Mouse (Mus musculus): ENCODE results near the gene Ddn. TPM values are rescaled to one million over a fixed set of nuclear protein-coding genes. Genes with fewer than 3 reads are reported as not detected.

Ddn gene
- polyA plus RNA-seq, 1 experiment from 2014 or later = not detected

DNA sequence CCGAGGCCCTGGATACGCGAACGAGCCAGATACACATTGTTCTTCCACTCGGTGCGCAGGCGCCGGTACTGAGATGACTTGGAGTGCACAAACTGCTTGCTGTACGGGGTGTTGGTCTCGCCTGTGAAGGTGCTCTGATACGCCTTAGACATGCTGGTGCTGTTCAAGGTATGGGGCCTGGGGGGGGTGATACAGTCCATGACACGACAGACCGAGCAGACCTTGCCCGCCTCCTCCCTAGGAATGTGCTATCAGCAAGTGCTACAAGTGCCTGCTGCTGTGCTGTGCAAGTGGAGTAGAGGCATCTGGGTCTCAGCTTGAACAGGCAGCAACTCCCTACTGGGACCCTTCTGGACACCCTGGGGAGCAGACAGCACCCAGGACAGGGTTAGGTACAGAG, 26.0 kb upstream of the Ddn start:
- 92% methylated on average over 14 of the region's 14 CpGs for WGBS
- Histone ChIP-seq H3K27me3 (replicated peaks; ENCODE audit: control insufficient read depth, insufficient read depth, low read length) (no peaks in the 10 kb centered on the region), H3K4me2 (ENCODE audit: low read length) (no peak overlapping the region), H3K9ac (ENCODE audit: low read length) (no peak overlapping the region), H3K9me3 (ENCODE audit: control insufficient read depth, low read length) (no peaks in the 10 kb centered on the region), H3K36me3 (ENCODE audit: control insufficient read depth, insufficient read depth, low read length) (peaks cover 71% of the 10 kb centered on the region), H3K27ac (ENCODE audit: low read depth) (no peak overlapping the region), H3K4me3 (ENCODE audit: low read depth, low read length) (no peak overlapping the region), H3K4me1 (replicated peaks; ENCODE audit: control insufficient read depth, insufficient read depth, low read length) (no peaks in the 10 kb centered on the region; the same call in 1 of the 2 replicates)
- no peak for DNase-seq (ENCODE audit: low spot score)
- ATAC-seq (replicated peaks; ENCODE audit: low FRiP score, low TSS enrichment, low read depth) = no peak

DNA sequence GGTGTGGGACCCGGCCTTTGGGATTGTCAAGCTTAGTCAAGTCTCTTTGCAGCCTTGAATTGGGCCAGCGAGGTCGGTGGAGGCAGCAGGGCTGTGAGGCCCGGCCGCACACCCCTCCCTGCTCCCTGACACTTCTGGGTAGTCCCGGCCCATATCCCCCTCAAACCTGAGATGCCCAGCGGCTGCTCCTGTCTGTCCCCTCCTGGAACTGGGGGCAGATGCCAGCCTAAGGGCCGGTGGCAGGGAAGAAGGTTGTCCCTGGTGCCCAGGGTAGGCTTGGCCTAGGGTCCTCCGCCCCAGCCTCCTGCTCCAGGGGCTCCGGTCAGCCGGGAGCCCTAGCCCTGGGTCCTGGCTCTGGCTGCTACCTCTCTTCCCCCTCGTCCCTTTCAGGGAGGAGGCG, 24.8 kb upstream of the Ddn start:
- no peak overlapping the region for H3K27ac ChIP-seq (ENCODE audit: low read depth)
- H3K4me2 ChIP-seq (ENCODE audit: low read length) = no peak overlapping the region
- DNase-seq (ENCODE audit: low spot score) (no peak), ATAC-seq (replicated peaks; ENCODE audit: low FRiP score, low TSS enrichment, low read depth) (no peak)
- no peak overlapping the region for H3K9ac ChIP-seq (ENCODE audit: low read length)
- peaks cover 59% of the 10 kb centered on the region for H3K36me3 ChIP-seq (ENCODE audit: control insufficient read depth, insufficient read depth, low read length)
- no peaks in the 10 kb centered on the region for H3K9me3 ChIP-seq (ENCODE audit: control insufficient read depth, low read length)
- no peak overlapping the region for H3K4me3 ChIP-seq (ENCODE audit: low read depth, low read length)
- H3K27me3 ChIP-seq (replicated peaks; ENCODE audit: control insufficient read depth, insufficient read depth, low read length) = no peaks in the 10 kb centered on the region
- 85% methylated on average over 13 of the region's 13 CpGs for WGBS
- peaks cover 8% of the 10 kb centered on the region; the same call in 1 of the 2 replicates for H3K4me1 ChIP-seq (replicated peaks; ENCODE audit: control insufficient read depth, insufficient read depth, low read length)

DNA sequence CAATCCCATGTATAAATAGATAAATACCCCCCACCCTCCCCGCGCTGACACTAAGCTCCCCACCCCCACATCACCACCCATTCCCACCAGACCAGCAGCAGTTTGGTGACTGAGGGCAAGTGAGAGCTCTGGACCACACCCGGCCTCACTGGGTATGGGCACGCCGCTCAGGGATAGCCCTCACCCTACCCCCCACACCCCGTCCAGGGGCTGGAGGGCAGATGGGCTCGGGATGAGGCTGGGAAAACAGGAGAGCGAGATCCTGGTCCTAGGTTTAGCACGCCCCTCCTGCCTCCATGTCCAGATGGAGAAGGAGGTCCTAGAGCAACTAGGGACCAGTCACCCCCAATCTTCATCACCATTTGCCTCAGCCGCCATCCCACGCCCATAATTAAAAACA, 24.0 kb upstream of the Ddn start:
- H3K27ac ChIP-seq (ENCODE audit: low read depth) = no peak overlapping the region
- H3K36me3 ChIP-seq (ENCODE audit: control insufficient read depth, insufficient read depth, low read length) = peaks cover 51% of the 10 kb centered on the region
- no peaks in the 10 kb centered on the region for H3K9me3 ChIP-seq (ENCODE audit: control insufficient read depth, low read length)
- H3K4me3 ChIP-seq (ENCODE audit: low read depth, low read length) = no peak overlapping the region
- H3K4me2 ChIP-seq (ENCODE audit: low read length) = no peak overlapping the region
- peaks cover 10% of the 10 kb centered on the region; the same call in 1 of the 2 replicates for H3K4me1 ChIP-seq (replicated peaks; ENCODE audit: control insufficient read depth, insufficient read depth, low read length)
- no peak for ATAC-seq (replicated peaks; ENCODE audit: low FRiP score, low TSS enrichment, low read depth)
- no peak overlapping the region for H3K9ac ChIP-seq (ENCODE audit: low read length)
- no peaks in the 10 kb centered on the region for H3K27me3 ChIP-seq (replicated peaks; ENCODE audit: control insufficient read depth, insufficient read depth, low read length)
- DNase-seq (ENCODE audit: low spot score) = no peak
- 90% methylated on average over 11 of the region's 11 CpGs for WGBS

- Histone ChIP-seq H3K4me2 (ENCODE audit: low read length) (peak overlapping the region; percentile 49; the same call in 1 of the 2 replicates), H3K27me3 (replicated peaks; ENCODE audit: control insufficient read depth, insufficient read depth, low read length) (no peaks in the 10 kb centered on the region), H3K36me3 (ENCODE audit: control insufficient read depth, insufficient read depth, low read length) (peaks cover 50% of the 10 kb centered on the region), H3K27ac (ENCODE audit: low read depth) (peak overlapping the region; percentile 92; the same call in 1 of the 2 replicates), H3K9me3 (ENCODE audit: control insufficient read depth, low read length) (no peaks in the 10 kb centered on the region), H3K4me1 (replicated peaks; ENCODE audit: control insufficient read depth, insufficient read depth, low read length) (peaks cover 10% of the 10 kb centered on the region; the same call in 1 of the 2 replicates), H3K9ac (ENCODE audit: low read length) (no peak overlapping the region), H3K4me3 (ENCODE audit: low read depth, low read length) (no peak overlapping the region)
- WGBS = 54% methylated on average over 12 of the region's 12 CpGs
- ATAC-seq (replicated peaks; ENCODE audit: low FRiP score, low TSS enrichment, low read depth) (no peak), DNase-seq (ENCODE audit: low spot score) (no peak)
These were observed 23.1 kb upstream of the Ddn start for GRCm38 (mm10) chr15:98832161-98833058.

- 0 out of 2 replicates have a peak overlapping the region, but pooled peaks have one; percentile 87 for H3K9ac ChIP-seq (ENCODE audit: low read length)
- DNase-seq (ENCODE audit: low spot score) = no peak
These were observed 22.4 kb upstream of the Ddn start for GRCm38 (mm10) chr15:98831684-98832035.

GRCm38 (mm10) chr15:98830736-98831683, 21.7 kb upstream of the Ddn start, which contains the start of gene Prkag1:
Gene Prkag1, minus strand, starts transcription at chr15:98831521.
- Histone ChIP-seq H3K27ac (ENCODE audit: low read depth) (peak within 1 kb of the TSS; percentile 92), H3K4me3 (ENCODE audit: low read depth, low read length) (peak within 1 kb of the TSS; percentile 84), H3K4me1 (replicated peaks; ENCODE audit: control insufficient read depth, insufficient read depth, low read length) (peaks cover 10% of the 10 kb centered on the region; the same call in 1 of the 2 replicates), H3K36me3 (ENCODE audit: control insufficient read depth, insufficient read depth, low read length) (peaks cover 37% of the 10 kb centered on the region), H3K27me3 (replicated peaks; ENCODE audit: control insufficient read depth, insufficient read depth, low read length) (no peaks in the 10 kb centered on the region), H3K9me3 (ENCODE audit: control insufficient read depth, low read length) (no peaks in the 10 kb centered on the region), H3K9ac (ENCODE audit: low read length) (peak within 1 kb of the TSS; percentile 87), H3K4me2 (ENCODE audit: low read length) (peak within 1 kb of the TSS; percentile 49)
- peak; percentile 94 for ATAC-seq (replicated peaks; ENCODE audit: low FRiP score, low TSS enrichment, low read depth)
- peak; percentile 96 for DNase-seq (ENCODE audit: low spot score)
- WGBS = under 1% methylated on average over 57 of the region's 66 CpGs

More at GRCm38 (mm10) chr15:98831684-98832035, 22.4 kb upstream of the Ddn start:
- Histone ChIP-seq H3K27ac (ENCODE audit: low read depth) (peak overlapping the region; percentile 92), H3K9me3 (ENCODE audit: control insufficient read depth, low read length) (no peaks in the 10 kb centered on the region), H3K36me3 (ENCODE audit: control insufficient read depth, insufficient read depth, low read length) (peaks cover 43% of the 10 kb centered on the region), H3K4me3 (ENCODE audit: low read depth, low read length) (peak overlapping the region; percentile 84), H3K4me1 (replicated peaks; ENCODE audit: control insufficient read depth, insufficient read depth, low read length) (peaks cover 10% of the 10 kb centered on the region; the same call in 1 of the 2 replicates), H3K27me3 (replicated peaks; ENCODE audit: control insufficient read depth, insufficient read depth, low read length) (no peaks in the 10 kb centered on the region), H3K4me2 (ENCODE audit: low read length) (peak overlapping the region; percentile 49)
- ATAC-seq (replicated peaks; ENCODE audit: low FRiP score, low TSS enrichment, low read depth) = peak; percentile 41
- WGBS = 10% methylated on average over 9 of the region's 9 CpGs

GRCm38 (mm10) chr15:98827611-98828011, 18.3 kb upstream of the Ddn start:
- no peak overlapping the region for H3K4me3 ChIP-seq (ENCODE audit: low read depth, low read length)
- H3K9ac ChIP-seq (ENCODE audit: low read length) = no peak overlapping the region
- no peaks in the 10 kb centered on the region for H3K27me3 ChIP-seq (replicated peaks; ENCODE audit: control insufficient read depth, insufficient read depth, low read length)
- peaks cover 10% of the 10 kb centered on the region; the same call in 1 of the 2 replicates for H3K4me1 ChIP-seq (replicated peaks; ENCODE audit: control insufficient read depth, insufficient read depth, low read length)
- H3K27ac ChIP-seq (ENCODE audit: low read depth) = no peak overlapping the region
- no peak for DNase-seq (ENCODE audit: low spot score)
- H3K36me3 ChIP-seq (ENCODE audit: control insufficient read depth, insufficient read depth, low read length) = peaks cover 27% of the 10 kb centered on the region
- WGBS = 89% methylated on average over 7 of the region's 7 CpGs
- H3K4me2 ChIP-seq (ENCODE audit: low read length) = no peak overlapping the region
- H3K9me3 ChIP-seq (ENCODE audit: control insufficient read depth, low read length) = no peaks in the 10 kb centered on the region
- no peak for ATAC-seq (replicated peaks; ENCODE audit: low FRiP score, low TSS enrichment, low read depth)

- DNase-seq (ENCODE audit: low spot score) (no peak), ATAC-seq (replicated peaks; ENCODE audit: low FRiP score, low TSS enrichment, low read depth) (no peak)
- WGBS = 61% methylated on average over 3 of the region's 3 CpGs
- Histone ChIP-seq H3K4me1 (replicated peaks; ENCODE audit: control insufficient read depth, insufficient read depth, low read length) (no peaks in the 10 kb centered on the region), H3K9me3 (ENCODE audit: control insufficient read depth, low read length) (no peaks in the 10 kb centered on the region), H3K9ac (ENCODE audit: low read length) (no peak overlapping the region), H3K36me3 (ENCODE audit: control insufficient read depth, insufficient read depth, low read length) (peaks cover 40% of the 10 kb centered on the region), H3K4me2 (ENCODE audit: low read length) (no peak overlapping the region), H3K27me3 (replicated peaks; ENCODE audit: control insufficient read depth, insufficient read depth, low read length) (no peaks in the 10 kb centered on the region), H3K4me3 (ENCODE audit: low read depth, low read length) (no peak overlapping the region), H3K27ac (ENCODE audit: low read depth) (no peak overlapping the region)
These were observed 14.1 kb upstream of the Ddn start for GRCm38 (mm10) chr15:98823434-98823833.
